Mouse (Mus musculus) bone marrow macrophage, adult 2 months (primary cell): ENCODE results near the gene Gata3.

Experiments
- CTCF ChIP-seq: IDR thresholded peaks from 2 replicates; pipeline ENCODE4 v1.5.1; 2012; ENCODE audit warnings: low read depth, mild to moderate bottlenecking, low read length, moderate library complexity
- POLR2A ChIP-seq: IDR thresholded peaks from 2 replicates; pipeline ENCODE4 v1.6.1; 2012; ENCODE audit warnings: mild to moderate bottlenecking, low read depth, low read length, borderline replicate concordance

DNA sequence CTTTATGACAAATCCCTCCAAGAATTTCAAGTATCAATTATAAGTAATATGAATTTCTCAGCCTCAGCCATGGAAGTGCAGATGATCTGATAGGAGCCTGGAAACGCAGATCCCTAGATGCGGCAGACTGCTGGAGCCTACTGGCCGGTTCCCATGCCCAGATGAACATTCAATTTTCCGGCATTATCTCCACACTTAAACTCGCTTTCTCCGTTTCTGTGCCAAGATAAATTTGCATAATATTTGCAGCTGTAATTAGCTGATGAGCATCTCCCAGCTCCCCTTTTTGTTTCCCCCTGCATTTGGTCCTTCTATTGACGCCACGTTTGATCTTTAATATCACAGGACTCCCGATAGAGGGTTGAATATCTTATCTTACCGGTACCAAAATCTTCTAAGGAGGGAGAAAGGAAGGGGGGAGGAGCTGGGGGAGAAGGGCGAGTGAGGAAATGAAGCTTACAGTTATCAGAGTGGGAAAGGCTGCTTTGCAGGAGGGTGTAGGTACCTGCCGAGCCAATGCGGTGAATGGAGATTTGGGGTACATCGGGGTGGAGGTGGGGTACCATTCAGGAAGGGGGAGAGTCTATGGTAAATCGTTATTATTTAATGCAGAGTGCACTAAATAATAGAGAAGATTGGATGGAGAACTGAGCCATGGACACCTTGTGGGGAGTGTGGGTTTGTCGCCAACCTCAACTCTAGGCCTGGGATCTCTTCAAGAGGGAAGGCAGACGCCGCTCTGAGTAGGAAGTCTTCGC is 5.2 kb upstream of the Gata3 start:
- TF ChIP-seq CTCF (no peak), POLR2A (no peak)
